Comparison of ENCODE assay signal across 8 mouse cellular contexts in genomic region chr4:126147533-126148160, GRCm38 (mm10). TPM values are rescaled to one million over a fixed set of nuclear protein-coding genes. Genes with fewer than 3 reads are reported as not detected.
DNase-seq lines count a peak whose midpoint lies in the region; ATAC-seq and TF ChIP-seq lines count a peak whose summit lies in the region.

Gene Eva1b (plus strand): TSS chr4:126147744.

- no peak within 1 kb of the TSS for H3K27ac ChIP-seq in CH12.LX (ENCODE audit: insufficient read depth, low read depth)
- no peak within 1 kb of the TSS for H3K27ac ChIP-seq in liver, embryonic 14.5 days
- H3K27ac ChIP-seq in neural tube, embryonic 15.5 days (replicated peaks), result peak within 1 kb of the TSS; percentile 51

- H3K9me3 ChIP-seq in CH12.LX (replicated peaks; ENCODE audit: low read length), result no peaks in the 10 kb centered on the region
- H3K9me3 ChIP-seq in liver, embryonic 14.5 days (ENCODE audit: control insufficient read depth, low read length), result no peaks in the 10 kb centered on the region
- H3K9me3 ChIP-seq in neural tube, embryonic 15.5 days (replicated peaks), result no peaks in the 10 kb centered on the region

- no peak within 1 kb of the TSS for H3K9ac ChIP-seq in CH12.LX (ENCODE audit: insufficient read depth, low read depth)
- no peak within 1 kb of the TSS for H3K9ac ChIP-seq in liver, embryonic 14.5 days (replicated peaks)
- H3K9ac ChIP-seq in neural tube, embryonic 15.5 days (replicated peaks), result peak within 1 kb of the TSS; percentile 39

- no peak for DNase-seq in CH12.LX (ENCODE audit: extremely low read depth)
- no peak for DNase-seq in adrenal gland, postnatal 4 days (ENCODE audit: low spot score in 2 of 2)
- DNase-seq in gastrocnemius, postnatal 25 days, result peak; percentile 64
- peak in 1 of 3 experiments; percentile 38 for DNase-seq in liver, embryonic 14.5 days (ENCODE audit: low read depth in 3 of 3, low spot score in 3 of 3)
- no peak for DNase-seq in right cerebral cortex, postnatal 36 days (ENCODE audit: low spot score in 2 of 2)
- no peak for DNase-seq in right cerebral cortex, postnatal 14 days

- H3K79me2 ChIP-seq in CH12.LX (replicated peaks; ENCODE audit: control insufficient read depth, extremely low read depth, insufficient read depth, poor library complexity, severe bottlenecking), result no peaks in the 10 kb centered on the region

- no peak for TF ChIP-seq POLR2A in CH12.LX (IDR thresholded peaks at IDR 0.05; ENCODE audit: low read depth, low read length)

- in situ Hi-C loops in CH12.LX (cut with MboI; ENCODE audit: low pct_ligation_motif_present, low pct_unique_long_range_greater_than_20kb, low sequenced_read_pairs), result no loop called here

- peaks cover 0 to 40% of the 10 kb centered on the region in 2 experiments for H3K36me3 ChIP-seq in CH12.LX (replicated peaks in 1 of 2; ENCODE audit: control insufficient read depth in 1 of 2, insufficient read depth in 1 of 2, low read length in 1 of 2)
- H3K36me3 ChIP-seq in liver, embryonic 14.5 days (replicated peaks; ENCODE audit: control insufficient read depth, insufficient read depth, low read depth), result no peaks in the 10 kb centered on the region
- H3K36me3 ChIP-seq in neural tube, embryonic 15.5 days, result no peaks in the 10 kb centered on the region

- TF ChIP-seq RAD21 in CH12.LX (IDR thresholded peaks at IDR 0.05; ENCODE audit: low read depth, low read length), result no peak

- WGBS in liver, embryonic 14.5 days (ENCODE audit: insufficient replicate concordance), result 20% methylated on average over 24 of the region's 24 CpGs
- WGBS in neural tube, embryonic 15.5 days, result 3% methylated on average over 24 of the region's 24 CpGs

- H3K27me3 ChIP-seq in CH12.LX (replicated peaks), result no peaks in the 10 kb centered on the region
- H3K27me3 ChIP-seq in liver, embryonic 14.5 days (ENCODE audit: control insufficient read depth, insufficient read depth, low read length), result peaks cover 31% of the 10 kb centered on the region
- peaks cover 39% of the 10 kb centered on the region for H3K27me3 ChIP-seq in neural tube, embryonic 15.5 days (replicated peaks)

- peak within 1 kb of the TSS; percentile 31 to 56 (median 38) for H3K4me3 ChIP-seq in CH12.LX (replicated peaks in 1 of 3; ENCODE audit: low read depth in 2 of 3, low read length in 2 of 3, poor library complexity in 1 of 3)
- peak within 1 kb of the TSS; percentile 41 to 44 for H3K4me3 ChIP-seq in liver, embryonic 14.5 days (ENCODE audit: insufficient read depth in 1 of 2, low read depth in 2 of 2, low read length in 2 of 2)
- peak within 1 kb of the TSS; percentile 42 for H3K4me3 ChIP-seq in neural tube, embryonic 15.5 days (replicated peaks)

- 0 out of 2 replicates have a peak within 1 kb of the TSS, but pooled peaks have one; percentile 1 for H3K4me2 ChIP-seq in CH12.LX (ENCODE audit: insufficient read depth, low read depth, poor library complexity, severe bottlenecking)
- H3K4me2 ChIP-seq in liver, embryonic 14.5 days (ENCODE audit: low read depth), result peak within 1 kb of the TSS; percentile 57
- peak within 1 kb of the TSS; percentile 68 for H3K4me2 ChIP-seq in neural tube, embryonic 15.5 days

- ATAC-seq in inflammation-experienced regulatory T-cells, adult 6 months, result no peak
- ATAC-seq in liver, embryonic 14.5 days (ENCODE audit: insufficient read depth), result peak; percentile 62; the same call in 1 of the 2 replicates
- ATAC-seq in neural tube, embryonic 15.5 days (ENCODE audit: low FRiP score), result no peak

- no peak for TF ChIP-seq EP300 in CH12.LX (IDR thresholded peaks at IDR 0.05; ENCODE audit: low read length)
- no peak for TF ChIP-seq EP300 in liver, embryonic 14.5 days (IDR thresholded peaks at IDR 0.05; ENCODE audit: low read depth)

- TF ChIP-seq CTCF in CH12.LX (conservative IDR thresholded peaks at IDR 0.05 in 1 of 2, IDR thresholded peaks at IDR 0.05 in 1 of 2; ENCODE audit: low read depth in 2 of 2, low read length in 2 of 2), result no peak
- no peak for TF ChIP-seq CTCF in liver, embryonic 14.5 days (IDR thresholded peaks at IDR 0.05; ENCODE audit: low read depth)

- dilution Hi-C loops in CH12.LX (cut with MboI; ENCODE audit: extremely low pct_ligation_motif_present, extremely low pct_unique_long_range_greater_than_20kb, low sequenced_read_pairs), result no loop called here

- H3K4me1 ChIP-seq in CH12.LX (ENCODE audit: control insufficient read depth in 1 of 2, insufficient read depth in 2 of 2), result peaks cover 11 to 14% of the 10 kb centered on the region in 2 experiments; a peak in 3 of 4 replicates
- H3K4me1 ChIP-seq in liver, embryonic 14.5 days (replicated peaks; ENCODE audit: control insufficient read depth in 2 of 2, insufficient read depth in 2 of 2, low read length in 1 of 2), result peaks cover 0 to 12% of the 10 kb centered on the region in 2 experiments; a peak in 2 of 4 replicates
- peaks cover 28% of the 10 kb centered on the region for H3K4me1 ChIP-seq in neural tube, embryonic 15.5 days

TF ChIP-seq in CH12.LX, 34 proteins besides CTCF, POLR2A, EP300 and RAD21:
- TF ChIP-seq IRF4 (IDR thresholded peaks at IDR 0.05; ENCODE audit: low read depth, low read length), result no peak
- TF ChIP-seq CHD1 (IDR thresholded peaks at IDR 0.05; ENCODE audit: low read depth, low read length), result no peak

RNA-seq across cellular contexts. Expression of gene Eva1b, which starts in this region (rescaled TPM):
- 3.5 and 4.3 TPM in 2 replicates for total RNA-seq in CH12.LX (2012; rRNA removed)
- 0.97 and 1.3 TPM in 2 replicates for total RNA-seq in CH12.LX (2014; rRNA removed)
- polyA plus RNA-seq in CH12.LX (2012; ENCODE audit: insufficient read length, low read depth), result 0.93 and 1.3 TPM in 2 replicates
- total RNA-seq in adrenal gland, postnatal 4 days (2021), result 10 to 100 TPM; 67.2 to 69.6 TPM
- 1 to 10 TPM; 6.3 to 6.8 TPM for total RNA-seq in gastrocnemius, postnatal 25 days (2021)
- polyA plus RNA-seq in inflammation-experienced regulatory T-cells, adult 6 months (2017; shearing (Covaris generic)), result 10 to 100 TPM in 2 of 3 experiments, 1 to 10 TPM in 1; 8.5 to 14.5 (median 11.7) TPM
- 11.9 and 14.8 TPM in 2 replicates for polyA plus RNA-seq in liver, embryonic 14.5 days (2012; rRNA removed)
- 11.0 and 12.0 TPM in 2 replicates for polyA plus RNA-seq in liver, embryonic 14.5 days (2014; fragmentation: Nextera tagmentation; extraction: Ambion mirVana)
- polyA plus RNA-seq in neural tube, embryonic 15.5 days (2015; fragmentation: Nextera tagmentation; extraction: Ambion mirVana), result 13.3 and 19.1 TPM in 2 replicates

Comparison
In these comparisons a context has a peak if more than half of its experiments do, and no peak if none do; other contexts are left out.
1. RNA of gene Eva1b (total RNA-seq): 67.2 to 69.6 TPM in adrenal gland, postnatal 4 days; 6.3 to 6.8 TPM in gastrocnemius, postnatal 25 days and 0.97 to 4.3 TPM in CH12.LX; every median in the first group is over 4 times any median in the second.
2. H3K4me2 ChIP-seq: peak in every context shown above with its lines; median percentile 68 in neural tube, embryonic 15.5 days; 57 in liver, embryonic 14.5 days; 1 in CH12.LX.
3. Peak in every context shown above with its lines, with median percentiles within 50 percentile points of each other: H3K4me3 ChIP-seq.